Mouse (Mus musculus) forebrain, embryonic 13.5 days (tissue): ENCODE data around the gene Ccdc38. TPM values are rescaled to one million over a fixed set of nuclear protein-coding genes. Genes with fewer than 3 reads are reported as not detected.

ENCODE experiments used
- ATAC-seq: fragments of 200-750 bp; cut with Nextera tagmentation; 2 replicates; pipeline ENCODE4 v1.8.0; 2017
- H3K27ac ChIP-seq: fragments of 300-500 bp; sonication (generic); 2 replicates; pipeline ENCODE4 v1.5.1; 2015; ENCODE audit warnings: inconsistent platforms, mild to moderate bottlenecking, moderate library complexity
- H3K27me3 ChIP-seq: fragments of 300-500 bp; sonication (generic); 2 replicates; pipeline ENCODE4 v1.6.1; 2015; ENCODE audit warnings: mild to moderate bottlenecking, inconsistent platforms
- H3K36me3 ChIP-seq: fragments of 300-500 bp; sonication (generic); 2 replicates; pipeline ENCODE4 v1.6.1; 2015; ENCODE audit warnings: mild to moderate bottlenecking, inconsistent platforms; ENCODE audit not compliant: poor library complexity, severe bottlenecking
- H3K4me1 ChIP-seq: fragments of 300-500 bp; sonication (generic); 2 replicates; pipeline ENCODE4 v1.6.1; 2015; ENCODE audit warnings: inconsistent platforms
- H3K4me2 ChIP-seq: fragments of 300-500 bp; sonication (generic); 2 replicates; pipeline ENCODE4 v1.6.1; 2015; ENCODE audit warnings: inconsistent platforms, mild to moderate bottlenecking, moderate library complexity
- H3K4me3 ChIP-seq: fragments of 300-500 bp; sonication (generic); 2 replicates; pipeline ENCODE4 v1.5.1; 2015; ENCODE audit warnings: mild to moderate bottlenecking, inconsistent platforms
- H3K9ac ChIP-seq: fragments of 300-500 bp; sonication (generic); 2 replicates; pipeline ENCODE4 v1.6.1; 2015; ENCODE audit warnings: mild to moderate bottlenecking, inconsistent platforms
- H3K9me3 ChIP-seq: fragments of 300-500 bp; sonication (generic); replicated peaks from 2 replicates; pipeline ENCODE4 v1.6.1; 2016; ENCODE audit warnings: inconsistent platforms
- WGBS: fragments of 180-500 bp; shearing (Covaris S2); methylation state at CpG from one replicate; pipeline ENCODE4 v1.1.7; 2015; 5-methylcytosine and 5-hydroxymethylcytosine counted together
- polyA plus RNA-seq: library from polyadenylated mRNA; unstranded; fragments of >200 nt; fragmentation: Nextera tagmentation; extraction: Ambion mirVana; gene quantifications from 2 replicates; pipeline ENCODE4 v1.2.1, GENCODE M21; 2015

Ccdc38 gene
- polyA plus RNA-seq, 1 experiment from 2014 or later = 0.41 TPM

- Histone ChIP-seq H3K4me1 (peaks cover 21% of the 10 kb centered on the region), H3K36me3 (peaks cover 32% of the 10 kb centered on the region), H3K4me3 (peak within 1 kb of the TSS; percentile 76), H3K9me3 (no peaks in the 10 kb centered on the region), H3K9ac (peak within 1 kb of the TSS; percentile 89), H3K27ac (peak within 1 kb of the TSS; percentile 75), H3K27me3 (no peaks in the 10 kb centered on the region), H3K4me2 (peak within 1 kb of the TSS; percentile 94)
- peak; percentile 91 for ATAC-seq
- WGBS = under 1% methylated on average over 56 of the region's 63 CpGs
These were observed 48.9 kb downstream of the Ccdc38 start, which contains the start of gene Snrpf for GRCm38 (mm10) chr10:93589281-93589848. TSS of gene Snrpf (minus strand) at chr10:93589706.

GRCm38 (mm10) chr10:93592456-93592855 lies 52.0 kb downstream of the Ccdc38 start:
- Histone ChIP-seq H3K9ac (no peak overlapping the region), H3K36me3 (0 out of 2 replicates have a peak, but pooled peaks cover 5% of the 10 kb centered on the region), H3K4me3 (no peak overlapping the region), H3K4me2 (no peak overlapping the region), H3K27me3 (peaks cover 4% of the 10 kb centered on the region; the same call in 1 of the 2 replicates), H3K4me1 (peaks cover 18% of the 10 kb centered on the region), H3K9me3 (no peaks in the 10 kb centered on the region), H3K27ac (no peak overlapping the region)
- WGBS = 60% methylated on average over 12 of the region's 12 CpGs
- no peak for ATAC-seq

GRCm38 (mm10) chr10:93594022-93594482 lies 53.6 kb downstream of the Ccdc38 start:
- Histone ChIP-seq H3K4me3 (peak overlapping the region; percentile 48), H3K27ac (no peak overlapping the region), H3K4me2 (peak overlapping the region; percentile 76), H3K9me3 (no peaks in the 10 kb centered on the region), H3K36me3 (no peaks in the 10 kb centered on the region), H3K4me1 (peaks cover 4% of the 10 kb centered on the region; the same call in 1 of the 2 replicates), H3K27me3 (peaks cover 4% of the 10 kb centered on the region; the same call in 1 of the 2 replicates), H3K9ac (peak overlapping the region; percentile 72)
- peak; percentile 82 for ATAC-seq
- WGBS = 1% methylated on average over 22 of the region's 22 CpGs

- no peak overlapping the region for H3K4me3 ChIP-seq
- 74% methylated on average over 4 of the region's 4 CpGs for WGBS
- no peak overlapping the region for H3K27ac ChIP-seq
- no peaks in the 10 kb centered on the region for H3K36me3 ChIP-seq
- H3K27me3 ChIP-seq = peaks cover 4% of the 10 kb centered on the region; the same call in 1 of the 2 replicates
- H3K9me3 ChIP-seq = no peaks in the 10 kb centered on the region
- H3K4me1 ChIP-seq = no peaks in the 10 kb centered on the region
- no peak overlapping the region for H3K9ac ChIP-seq
- no peak overlapping the region for H3K4me2 ChIP-seq
- no peak for ATAC-seq
These were observed 55.4 kb downstream of the Ccdc38 start for GRCm38 (mm10) chr10:93595831-93596230.

- H3K4me2 ChIP-seq = no peak overlapping the region
- no peak overlapping the region for H3K9ac ChIP-seq
- H3K27ac ChIP-seq = no peak overlapping the region
- peaks cover 4% of the 10 kb centered on the region; the same call in 1 of the 2 replicates for H3K27me3 ChIP-seq
- 78% methylated on average over 3 of the region's 3 CpGs for WGBS
- H3K36me3 ChIP-seq = no peaks in the 10 kb centered on the region
- no peaks in the 10 kb centered on the region for H3K4me1 ChIP-seq
- no peaks in the 10 kb centered on the region for H3K9me3 ChIP-seq
- H3K4me3 ChIP-seq = no peak overlapping the region
- ATAC-seq = no peak
These were observed 56.2 kb downstream of the Ccdc38 start for GRCm38 (mm10) chr10:93596641-93597040.

- 62% methylated on average over 5 of the region's 5 CpGs for WGBS
These were observed 61.9 kb downstream of the Ccdc38 start for GRCm38 (mm10) chr10:93602309-93602708.

GRCm38 (mm10) chr10:93603256-93603655 lies 62.8 kb downstream of the Ccdc38 start:
- WGBS = 96% methylated on average over 1 of the region's 1 CpGs
- Histone ChIP-seq H3K36me3 (no peaks in the 10 kb centered on the region), H3K4me1 (no peaks in the 10 kb centered on the region), H3K9me3 (no peaks in the 10 kb centered on the region; the same call in 1 of the 2 replicates), H3K27me3 (0 out of 2 replicates have a peak, but pooled peaks cover 3% of the 10 kb centered on the region), H3K4me2 (no peak overlapping the region), H3K27ac (no peak overlapping the region), H3K9ac (no peak overlapping the region), H3K4me3 (no peak overlapping the region)
- ATAC-seq = no peak

More at GRCm38 (mm10) chr10:93602309-93602708, 61.9 kb downstream of the Ccdc38 start:
- H3K36me3 ChIP-seq = no peaks in the 10 kb centered on the region
- no peak overlapping the region for H3K9ac ChIP-seq
- no peak overlapping the region for H3K4me3 ChIP-seq
- ATAC-seq = no peak
- H3K4me1 ChIP-seq = no peaks in the 10 kb centered on the region
- H3K4me2 ChIP-seq = no peak overlapping the region
- no peaks in the 10 kb centered on the region; the same call in 1 of the 2 replicates for H3K9me3 ChIP-seq
- no peak overlapping the region for H3K27ac ChIP-seq
- 0 out of 2 replicates have a peak, but pooled peaks cover 3% of the 10 kb centered on the region for H3K27me3 ChIP-seq

- H3K9me3 ChIP-seq = no peaks in the 10 kb centered on the region; the same call in 1 of the 2 replicates
- WGBS = 92% methylated on average over 9 of the region's 9 CpGs
- no peaks in the 10 kb centered on the region for H3K36me3 ChIP-seq
These were observed 65.9 kb downstream of the Ccdc38 start for GRCm38 (mm10) chr10:93606326-93606725.

GRCm38 (mm10) chr10:93608051-93608450 lies 67.6 kb downstream of the Ccdc38 start:
- 0 out of 2 replicates have a peak, but pooled peaks cover 3% of the 10 kb centered on the region for H3K27me3 ChIP-seq
- H3K9me3 ChIP-seq = no peaks in the 10 kb centered on the region; the same call in 1 of the 2 replicates
- WGBS = 53% methylated on average over 9 of the region's 9 CpGs
- no peaks in the 10 kb centered on the region for H3K4me1 ChIP-seq
- no peaks in the 10 kb centered on the region for H3K36me3 ChIP-seq
- no peak overlapping the region for H3K27ac ChIP-seq
- no peak overlapping the region for H3K4me2 ChIP-seq
- no peak overlapping the region for H3K4me3 ChIP-seq
- ATAC-seq = no peak; the same call in 1 of the 2 replicates
- H3K9ac ChIP-seq = no peak overlapping the region

More at GRCm38 (mm10) chr10:93606326-93606725, 65.9 kb downstream of the Ccdc38 start:
- no peaks in the 10 kb centered on the region for H3K4me1 ChIP-seq
- H3K27ac ChIP-seq = no peak overlapping the region
- no peak for ATAC-seq
- 0 out of 2 replicates have a peak, but pooled peaks cover 3% of the 10 kb centered on the region for H3K27me3 ChIP-seq
- H3K4me2 ChIP-seq = no peak overlapping the region
- no peak overlapping the region for H3K9ac ChIP-seq
- no peak overlapping the region for H3K4me3 ChIP-seq

- ATAC-seq = no peak
- Histone ChIP-seq H3K9ac (no peak overlapping the region), H3K27ac (no peak overlapping the region), H3K27me3 (0 out of 2 replicates have a peak, but pooled peaks cover 3% of the 10 kb centered on the region), H3K4me3 (no peak overlapping the region), H3K9me3 (no peaks in the 10 kb centered on the region), H3K4me1 (no peaks in the 10 kb centered on the region), H3K36me3 (no peaks in the 10 kb centered on the region), H3K4me2 (no peak overlapping the region)
- WGBS = 98% methylated on average over 7 of the region's 7 CpGs
These were observed 68.8 kb downstream of the Ccdc38 start for GRCm38 (mm10) chr10:93609236-93609635.

GRCm38 (mm10) chr10:93610896-93611295 lies 70.5 kb downstream of the Ccdc38 start:
- no peak overlapping the region for H3K9ac ChIP-seq
- ATAC-seq = 0 out of 2 replicates have a peak, but pooled peaks have one; percentile 38

GRCm38 (mm10) chr10:93611419-93612007 lies 71.1 kb downstream of the Ccdc38 start:
- no peaks in the 10 kb centered on the region for H3K36me3 ChIP-seq
- no peaks in the 10 kb centered on the region for H3K9me3 ChIP-seq
- ATAC-seq = peak; percentile 57; the same call in 1 of the 2 replicates
- no peaks in the 10 kb centered on the region for H3K4me1 ChIP-seq
- WGBS = 50% methylated on average over 18 of the region's 18 CpGs
- H3K4me2 ChIP-seq = no peak overlapping the region
- H3K4me3 ChIP-seq = no peak overlapping the region
- H3K27ac ChIP-seq = no peak overlapping the region
- 0 out of 2 replicates have a peak, but pooled peaks cover 2% of the 10 kb centered on the region for H3K27me3 ChIP-seq
- no peak overlapping the region for H3K9ac ChIP-seq

More at GRCm38 (mm10) chr10:93610896-93611295, 70.5 kb downstream of the Ccdc38 start:
- 96% methylated on average over 1 of the region's 1 CpGs for WGBS
- Histone ChIP-seq H3K4me2 (no peak overlapping the region), H3K4me1 (no peaks in the 10 kb centered on the region), H3K4me3 (no peak overlapping the region), H3K9me3 (no peaks in the 10 kb centered on the region), H3K27me3 (0 out of 2 replicates have a peak, but pooled peaks cover 3% of the 10 kb centered on the region), H3K36me3 (no peaks in the 10 kb centered on the region), H3K27ac (no peak overlapping the region)
